Mouse (Mus musculus) lung, embryonic 14.5 days (tissue): ENCODE data around the gene Ccdc88a. TPM values are rescaled to one million over a fixed set of nuclear protein-coding genes. Genes with fewer than 3 reads are reported as not detected.

ENCODE experiments used
- ATAC-seq: fragments of 200-750 bp; cut with Nextera tagmentation; 2 replicates; pipeline ENCODE4 v1.8.0; 2017; ENCODE audit warnings: mild to moderate bottlenecking, moderate TSS enrichment, moderate library complexity; ENCODE audit not compliant: insufficient read depth
- DNase-seq: peaks from one replicate; pipeline ENCODE4 v3.0.0-alpha.2; 2015
- H3K27ac ChIP-seq: fragments of 300-500 bp; sonication (generic); 2 replicates; pipeline ENCODE4 v1.5.1; 2014; ENCODE audit warnings: low read depth, mild to moderate bottlenecking, moderate library complexity
- H3K27me3 ChIP-seq: fragments of 300-500 bp; sonication (generic); 2 replicates; pipeline ENCODE4 v1.6.1; 2014; ENCODE audit warnings: low read length, control low read depth; ENCODE audit not compliant: insufficient read depth
- H3K36me3 ChIP-seq: fragments of 300-500 bp; sonication (generic); 2 replicates; pipeline ENCODE4 v1.6.1; 2014; ENCODE audit warnings: control low read depth; ENCODE audit not compliant: insufficient read depth
- H3K4me1 ChIP-seq: fragments of 300-500 bp; sonication (generic); 2 replicates; pipeline ENCODE4 v1.6.1; 2014; ENCODE audit warnings: antibody characterized with exemption, control low read depth; ENCODE audit not compliant: insufficient read depth
- H3K4me2 ChIP-seq: fragments of 300-500 bp; sonication (generic); 2 replicates; pipeline ENCODE4 v1.6.1; 2014; ENCODE audit warnings: mild to moderate bottlenecking
- H3K4me3 ChIP-seq: fragments of 300-500 bp; sonication (generic); 2 replicates; pipeline ENCODE4 v1.5.1; 2014; ENCODE audit warnings: low read depth, low read length
- H3K9ac ChIP-seq: fragments of 300-500 bp; sonication (generic); 2 replicates; pipeline ENCODE4 v1.6.1; 2014
- H3K9me3 ChIP-seq: fragments of 300-500 bp; sonication (generic); 2 replicates; pipeline ENCODE4 v1.6.1; 2016; ENCODE audit warnings: low read depth, low read length, control low read depth
- CTCF ChIP-seq: IDR thresholded peaks from 2 replicates; pipeline ENCODE4 v1.5.1; 2016; ENCODE audit warnings: antibody characterized with exemption, low read depth
- WGBS: fragments of 180-500 bp; shearing (Covaris S2); extraction: QIAGEN DNeasy Blood & Tissue Kit; methylation state at CpG from one replicate; pipeline ENCODE4 v1.1.7; 2014; 5-methylcytosine and 5-hydroxymethylcytosine counted together
- polyA plus RNA-seq: library from polyadenylated mRNA; unstranded; fragments of >200 nt; fragmentation: Nextera tagmentation; extraction: Ambion mirVana; gene quantifications from 2 replicates; pipeline ENCODE4 v1.2.1, GENCODE M21; 2014

Gene Ccdc88a
- polyA plus RNA-seq, 1 experiment from 2014 or later = 33.7 TPM

DNA sequence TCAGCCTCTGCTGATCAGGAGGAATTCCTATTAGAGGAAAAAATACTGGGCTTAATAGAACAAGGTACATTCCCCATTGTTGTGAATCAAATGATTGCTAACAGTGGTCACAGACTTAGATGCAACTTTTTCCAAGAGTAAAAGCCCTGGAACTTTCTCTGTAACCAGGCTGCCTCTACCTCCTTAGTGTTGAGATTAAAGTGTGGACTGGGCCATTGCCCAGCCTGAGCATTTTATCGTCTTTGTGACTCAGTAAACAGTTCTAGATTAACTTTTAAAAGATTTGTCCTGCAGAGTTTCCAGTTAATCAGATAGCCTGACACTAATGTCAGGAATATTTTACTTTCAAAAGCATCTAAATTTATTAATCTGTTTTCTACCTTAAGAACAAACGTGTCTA is 173.3 kb downstream of the Ccdc88a start:
- 13% methylated on average over 2 of the region's 2 CpGs for WGBS

DNA sequence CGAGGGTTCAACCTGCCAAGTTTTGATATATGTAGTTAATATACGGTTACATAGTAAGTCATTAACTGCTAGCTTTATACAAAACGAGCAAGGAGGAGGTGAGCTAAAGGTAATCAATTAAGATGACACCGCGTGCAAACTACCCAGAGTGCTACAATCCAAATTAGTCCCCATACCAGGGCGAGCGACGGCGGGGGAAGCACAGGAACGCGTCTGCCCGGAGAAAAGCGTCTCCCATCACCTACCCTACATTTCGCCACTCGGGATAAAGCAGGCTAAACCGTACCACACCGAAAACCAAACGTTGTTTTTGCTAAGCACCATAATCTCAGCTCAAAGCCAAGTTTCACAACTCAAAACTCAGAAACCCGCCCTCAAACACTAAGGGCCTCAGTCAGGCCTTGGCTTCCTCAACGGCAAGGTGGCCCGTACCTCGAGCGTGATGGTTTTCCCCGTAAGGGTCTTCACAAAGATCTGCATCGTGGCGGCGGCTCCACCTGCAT is 173.8 kb downstream of the Ccdc88a start:
- H3K27me3 ChIP-seq = no peaks in the 10 kb centered on the region
- peaks cover 40% of the 10 kb centered on the region for H3K36me3 ChIP-seq
- no peak for TF ChIP-seq CTCF
- ATAC-seq (0 out of 2 replicates have a peak, but pooled peaks have one; percentile 0), DNase-seq (no peak)
- no peaks in the 10 kb centered on the region for H3K9me3 ChIP-seq
- H3K27ac ChIP-seq = peak overlapping the region; percentile 86
- H3K4me3 ChIP-seq = peak overlapping the region; percentile 74
- under 1% methylated on average over 27 of the region's 27 CpGs for WGBS
- H3K4me1 ChIP-seq = peaks cover 6% of the 10 kb centered on the region; the same call in 1 of the 2 replicates
- H3K9ac ChIP-seq = peak overlapping the region; percentile 95
- peak overlapping the region; percentile 80 for H3K4me2 ChIP-seq

More for the DNA sequence above, 173.3 kb downstream of the Ccdc88a start:
- Histone ChIP-seq H3K4me1 (peaks cover 6% of the 10 kb centered on the region; the same call in 1 of the 2 replicates), H3K4me2 (peak overlapping the region; percentile 80), H3K9ac (peak overlapping the region; percentile 95), H3K27ac (peak overlapping the region; percentile 86; the same call in 1 of the 2 replicates), H3K9me3 (no peaks in the 10 kb centered on the region), H3K4me3 (peak overlapping the region; percentile 74), H3K36me3 (peaks cover 45% of the 10 kb centered on the region), H3K27me3 (no peaks in the 10 kb centered on the region)
- ATAC-seq (no peak), DNase-seq (no peak)
- no peak for TF ChIP-seq CTCF

DNA sequence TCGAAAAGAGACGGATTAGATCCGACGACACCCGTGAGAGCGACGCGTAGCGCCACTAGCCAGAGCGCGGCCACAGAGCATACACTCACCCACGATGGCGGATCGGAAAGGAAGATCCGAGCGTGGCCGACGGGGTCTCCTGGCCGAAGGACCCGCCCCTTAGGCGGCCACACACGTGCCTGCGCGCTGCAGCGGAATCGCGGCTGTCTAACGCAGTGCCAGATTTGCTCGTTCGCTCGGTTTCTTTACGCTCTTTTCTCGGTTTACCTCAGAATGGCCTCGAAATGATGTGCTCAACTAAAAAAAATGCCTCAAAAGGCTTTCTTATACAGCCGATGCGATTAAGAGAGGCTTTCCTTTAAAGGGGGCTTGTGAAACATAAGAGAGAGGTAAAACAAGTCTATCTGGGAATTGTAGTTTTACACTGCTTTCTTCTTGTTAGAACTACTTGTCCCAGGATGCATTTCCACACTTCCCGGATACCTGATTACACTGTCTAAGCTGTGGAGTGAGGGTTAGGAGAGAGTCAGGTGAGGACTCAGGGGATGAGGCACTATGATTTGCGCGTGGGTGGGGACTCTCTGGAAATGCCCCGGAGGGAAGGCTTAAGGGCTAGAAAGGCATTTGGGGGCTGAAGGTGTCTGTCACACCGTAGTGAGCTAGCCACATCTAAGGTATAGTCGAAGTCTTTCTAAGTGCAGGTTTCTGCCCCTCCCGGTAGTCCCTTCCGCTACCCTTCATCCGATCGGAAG is 174.5 kb downstream of the Ccdc88a start, which contains the start of the genes Clhc1 and Rps27a:
Gene Clhc1, plus strand, starts transcription at position 199 of the 752 bp plus-strand sequence.
Gene Rps27a, minus strand, starts transcription at position 358 of the 752 bp plus-strand sequence.
- ATAC-seq = peak; percentile 97
- H3K4me2 ChIP-seq = peak within 1 kb of the TSS; percentile 80
- H3K9ac ChIP-seq = peak within 1 kb of the TSS; percentile 95
- DNase-seq = peak; percentile 96
- no peaks in the 10 kb centered on the region for H3K9me3 ChIP-seq
- peaks cover 6% of the 10 kb centered on the region; the same call in 1 of the 2 replicates for H3K4me1 ChIP-seq
- no peak for TF ChIP-seq CTCF
- H3K27ac ChIP-seq = peak within 1 kb of the TSS; percentile 86
- H3K27me3 ChIP-seq = no peaks in the 10 kb centered on the region
- peaks cover 36% of the 10 kb centered on the region for H3K36me3 ChIP-seq
- WGBS = under 1% methylated on average over 46 of the region's 46 CpGs
- peak within 1 kb of the TSS; percentile 74 for H3K4me3 ChIP-seq

DNA sequence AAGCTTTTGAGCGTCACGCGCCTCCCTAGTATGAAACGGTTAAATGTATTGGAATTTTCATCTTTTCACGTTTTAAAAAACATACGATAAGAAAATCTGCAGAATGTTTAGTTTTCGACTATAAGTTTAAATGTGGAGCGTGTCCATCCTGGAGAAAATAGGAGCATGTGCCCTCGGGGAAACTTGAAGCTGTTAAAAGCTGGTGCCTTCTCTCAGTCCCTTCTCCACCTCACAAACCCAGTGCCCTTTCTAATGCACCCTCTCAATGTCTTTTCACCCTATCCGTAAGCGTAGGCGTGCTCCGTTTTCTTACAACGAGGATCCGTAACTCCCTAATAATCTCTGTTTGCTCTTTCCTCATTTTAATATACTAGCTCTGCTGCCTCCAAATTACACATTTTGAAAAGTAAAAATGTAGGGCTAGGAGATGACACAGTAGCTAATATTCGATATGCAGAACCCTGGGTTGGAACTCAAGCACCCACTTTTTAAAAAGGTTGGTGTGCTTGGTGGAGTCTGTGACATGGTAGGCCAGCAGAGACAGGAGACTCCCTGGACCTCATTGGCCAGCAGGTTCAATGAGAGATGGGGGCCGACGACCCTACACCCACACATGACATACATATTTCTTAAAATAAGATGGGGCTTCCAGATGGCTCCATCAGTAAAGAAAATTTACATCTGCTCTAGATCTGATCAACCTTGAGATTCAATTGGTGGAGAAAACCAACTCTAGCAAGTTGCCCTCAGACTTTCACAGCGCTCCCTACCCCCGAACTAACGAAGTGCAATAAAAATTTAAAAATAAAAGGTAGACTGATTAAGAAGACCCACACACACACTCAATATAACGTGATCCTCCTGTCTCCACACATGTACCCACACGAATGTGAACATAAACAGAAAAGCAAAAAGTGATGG is 175.3 kb downstream of the Ccdc88a start:
- H3K9me3 ChIP-seq = no peaks in the 10 kb centered on the region
- DNase-seq = no peak
- H3K27me3 ChIP-seq = no peaks in the 10 kb centered on the region
- H3K4me3 ChIP-seq = peak overlapping the region; percentile 74
- H3K27ac ChIP-seq = peak overlapping the region; percentile 37; the same call in 1 of the 2 replicates
- peak overlapping the region; percentile 67 for H3K4me2 ChIP-seq
- 17% methylated on average over 23 of the region's 23 CpGs for WGBS
- H3K36me3 ChIP-seq = peaks cover 33% of the 10 kb centered on the region
- peaks cover 6% of the 10 kb centered on the region; the same call in 1 of the 2 replicates for H3K4me1 ChIP-seq
- H3K9ac ChIP-seq = peak overlapping the region; percentile 95
- TF ChIP-seq CTCF = no peak
- 0 out of 2 replicates have a peak, but pooled peaks have one; percentile 5 for ATAC-seq

DNA sequence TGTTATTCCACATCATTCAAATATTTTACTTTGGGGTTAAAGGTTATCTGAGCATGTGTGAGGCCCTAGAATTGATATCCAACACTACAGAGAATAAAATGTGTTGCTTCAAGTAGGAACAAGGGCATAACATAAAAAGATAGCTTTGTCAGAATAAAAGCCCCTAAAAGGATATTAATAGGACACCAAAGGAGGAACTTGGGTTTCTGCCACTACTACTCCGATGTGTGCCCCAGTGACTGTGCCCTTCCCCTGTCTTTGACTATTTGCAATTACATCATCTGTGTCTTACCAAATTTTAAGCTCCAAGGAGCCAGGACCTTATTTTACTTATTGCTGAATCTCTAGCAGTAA is 175.9 kb downstream of the Ccdc88a start:
- H3K4me1 ChIP-seq = peaks cover 6% of the 10 kb centered on the region; the same call in 1 of the 2 replicates
- no peaks in the 10 kb centered on the region for H3K9me3 ChIP-seq
- H3K4me3 ChIP-seq = no peak overlapping the region
- H3K27me3 ChIP-seq = no peaks in the 10 kb centered on the region
- no peak overlapping the region for H3K9ac ChIP-seq
- no peak for TF ChIP-seq CTCF
- 86% methylated on average over 1 of the region's 1 CpGs for WGBS
- H3K36me3 ChIP-seq = peaks cover 26% of the 10 kb centered on the region
- H3K27ac ChIP-seq = no peak overlapping the region
- H3K4me2 ChIP-seq = no peak overlapping the region
- ATAC-seq = no peak
- no peak for DNase-seq

Other genes starting within 250 kb of the Ccdc88a start
- 42.0 and 43.2 TPM in 2 replicates for gene Pnpt1, start 242.9 kb upstream of the Ccdc88a start, polyA plus RNA-seq
- 80.7 and 84.6 TPM in 2 replicates for gene Ppp4r3b, start 200.8 kb upstream of the Ccdc88a start, polyA plus RNA-seq
- gene Cfap36, start 126.2 kb upstream of the Ccdc88a start, polyA plus RNA-seq = 57.9 and 58.7 TPM in 2 replicates
- 31.9 and 36.5 TPM in 2 replicates for gene Prorsd1, start 141.4 kb downstream of the Ccdc88a start, polyA plus RNA-seq
- 39.2 and 41.2 TPM in 2 replicates for gene Mtif2, start 152.8 kb downstream of the Ccdc88a start, polyA plus RNA-seq
- gene Clhc1, start 174.3 kb downstream of the Ccdc88a start, polyA plus RNA-seq = 0.15 and 0.18 TPM in 2 replicates
- 1,351 and 1,399 TPM in 2 replicates for gene Rps27a, start 174.5 kb downstream of the Ccdc88a start, polyA plus RNA-seq